Mouse (Mus musculus): ENCODE results near the gene Ptges. TPM values are rescaled to one million over a fixed set of nuclear protein-coding genes. Genes with fewer than 3 reads are reported as not detected.
A peak's percentile ranks its signal among the peaks of the same experiment; 100 is the strongest.
"Not testable (repeated sequence)": the region's sequence is repeated elsewhere in the genome, so short reads cannot be mapped to it uniquely, and the experiment has no call there.

Gene Ptges
- polyA plus RNA-seq, 1 experiment from 2014 or later: 6.9 TPM

DNA sequence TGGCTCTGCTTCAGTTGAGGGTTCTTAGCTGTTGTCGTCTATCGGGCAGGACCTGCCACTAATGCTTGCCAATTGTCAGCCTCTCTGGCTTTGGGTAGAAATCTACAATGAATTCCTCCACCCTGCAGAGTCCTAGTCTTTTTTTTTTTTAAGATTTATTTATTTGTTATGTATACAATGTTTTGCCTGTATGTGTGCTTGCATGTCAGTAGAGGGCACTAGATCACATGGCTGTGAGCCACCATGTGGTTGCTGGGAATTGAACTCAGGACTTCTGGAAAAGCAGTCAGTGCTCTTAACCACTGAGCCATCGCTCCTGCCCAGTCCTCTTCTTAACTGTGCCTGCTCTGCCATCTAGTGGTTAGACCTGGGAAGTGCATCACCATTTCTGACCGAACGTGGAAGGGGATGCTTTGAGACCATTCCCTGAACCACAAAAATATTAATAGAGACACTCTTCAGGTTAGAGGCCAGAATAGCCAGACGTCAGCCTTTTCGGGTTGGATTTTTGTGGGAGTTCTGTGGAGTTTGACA, 4.3 kb upstream of the Ptges start:
- H3K9me3 ChIP-seq (ENCODE audit: control insufficient read depth, low read length): no peaks in the 10 kb centered on the region
- H3K4me2 ChIP-seq (ENCODE audit: low read length): no peak overlapping the region
- no peak overlapping the region for H3K9ac ChIP-seq (ENCODE audit: low read depth, low read length)
- H3K27me3 ChIP-seq (replicated peaks; ENCODE audit: control insufficient read depth, insufficient read depth, low read length): no peaks in the 10 kb centered on the region
- peaks cover 4% of the 10 kb centered on the region for H3K4me1 ChIP-seq (ENCODE audit: control insufficient read depth, insufficient read depth, low read depth, low read length)
- WGBS: 24% methylated on average over 7 of the region's 7 CpGs
- H3K4me3 ChIP-seq (ENCODE audit: low read length): no peak overlapping the region
- no peaks in the 10 kb centered on the region for H3K36me3 ChIP-seq (ENCODE audit: control insufficient read depth, insufficient read depth, low read length)
- ATAC-seq: no peak
- H3K27ac ChIP-seq (ENCODE audit: low read depth, low read length): no peak overlapping the region

GRCm38 (mm10) chr2:30933032-30933431, 3.4 kb upstream of the Ptges start:
- 66% methylated on average over 6 of the region's 6 CpGs for WGBS
- Histone ChIP-seq H3K27me3 (replicated peaks; ENCODE audit: control insufficient read depth, insufficient read depth, low read length) (no peaks in the 10 kb centered on the region), H3K27ac (ENCODE audit: low read depth, low read length) (no peak overlapping the region), H3K4me1 (ENCODE audit: control insufficient read depth, insufficient read depth, low read depth, low read length) (peaks cover 4% of the 10 kb centered on the region), H3K4me2 (ENCODE audit: low read length) (no peak overlapping the region), H3K9ac (ENCODE audit: low read depth, low read length) (no peak overlapping the region), H3K9me3 (ENCODE audit: control insufficient read depth, low read length) (no peaks in the 10 kb centered on the region), H3K36me3 (ENCODE audit: control insufficient read depth, insufficient read depth, low read length) (no peaks in the 10 kb centered on the region), H3K4me3 (ENCODE audit: low read length) (no peak overlapping the region)
- no peak for ATAC-seq

GRCm38 (mm10) chr2:30931922-30932321, 2.3 kb upstream of the Ptges start:
- 85% methylated on average over 3 of the region's 3 CpGs for WGBS
- ATAC-seq: no peak
- H3K27me3 ChIP-seq (replicated peaks; ENCODE audit: control insufficient read depth, insufficient read depth, low read length): no peaks in the 10 kb centered on the region
- H3K27ac ChIP-seq (ENCODE audit: low read depth, low read length): no peak overlapping the region
- no peaks in the 10 kb centered on the region for H3K9me3 ChIP-seq (ENCODE audit: control insufficient read depth, low read length)
- H3K4me2 ChIP-seq (ENCODE audit: low read length): no peak overlapping the region
- no peak overlapping the region for H3K9ac ChIP-seq (ENCODE audit: low read depth, low read length)
- H3K4me3 ChIP-seq (ENCODE audit: low read length): no peak overlapping the region
- no peaks in the 10 kb centered on the region for H3K36me3 ChIP-seq (ENCODE audit: control insufficient read depth, insufficient read depth, low read length)
- H3K4me1 ChIP-seq (ENCODE audit: control insufficient read depth, insufficient read depth, low read depth, low read length): peaks cover 4% of the 10 kb centered on the region

GRCm38 (mm10) chr2:30930846-30931245, 1.2 kb upstream of the Ptges start:
- not testable (repeated sequence) for H3K9ac ChIP-seq (ENCODE audit: low read depth, low read length); H3K9me3 ChIP-seq (ENCODE audit: control insufficient read depth, low read length); H3K4me2 ChIP-seq (ENCODE audit: low read length); H3K27ac ChIP-seq (ENCODE audit: low read depth, low read length); H3K4me1 ChIP-seq (ENCODE audit: control insufficient read depth, insufficient read depth, low read depth, low read length); H3K4me3 ChIP-seq (ENCODE audit: low read length); H3K36me3 ChIP-seq (ENCODE audit: control insufficient read depth, insufficient read depth, low read length); ATAC-seq; H3K27me3 ChIP-seq (replicated peaks; ENCODE audit: control insufficient read depth, insufficient read depth, low read length)
- WGBS: 95% methylated on average over 2 of the region's 2 CpGs

DNA sequence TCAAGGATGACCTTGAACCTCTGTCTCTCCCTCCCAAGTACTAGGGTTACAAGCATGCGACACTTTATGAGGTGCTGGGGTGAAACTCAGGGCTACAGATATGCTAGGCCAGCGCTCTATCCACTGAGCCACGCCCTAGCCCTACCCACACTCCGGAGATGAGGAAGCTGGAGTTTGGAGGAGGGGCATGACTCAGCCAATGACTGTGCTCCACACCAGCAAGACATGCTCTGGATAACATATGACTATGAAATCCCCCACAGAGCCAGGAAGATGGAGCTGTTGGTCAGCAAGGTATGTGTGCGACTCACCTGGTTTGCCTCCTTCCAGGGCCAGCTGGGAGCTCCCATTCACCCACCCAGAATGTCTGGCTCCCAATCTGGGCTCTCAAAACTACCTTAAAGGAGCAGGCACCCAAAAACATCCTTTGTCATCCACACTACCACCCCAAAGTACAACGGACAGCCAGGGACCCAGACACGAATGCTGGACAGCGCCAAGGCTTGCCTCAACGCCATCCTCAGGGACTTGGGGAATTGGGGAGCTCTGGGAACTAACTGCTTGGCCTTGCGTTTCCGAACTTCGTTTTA, 675 bp downstream of the Ptges start:
- Histone ChIP-seq H3K36me3 (ENCODE audit: control insufficient read depth, insufficient read depth, low read length) (no peaks in the 10 kb centered on the region), H3K9me3 (ENCODE audit: control insufficient read depth, low read length) (no peaks in the 10 kb centered on the region), H3K27ac (ENCODE audit: low read depth, low read length) (peak overlapping the region; percentile 55; the same call in 1 of the 2 replicates), H3K27me3 (replicated peaks; ENCODE audit: control insufficient read depth, insufficient read depth, low read length) (no peaks in the 10 kb centered on the region), H3K9ac (ENCODE audit: low read depth, low read length) (peak overlapping the region; percentile 39; the same call in 1 of the 2 replicates), H3K4me2 (ENCODE audit: low read length) (peak overlapping the region; percentile 59), H3K4me3 (ENCODE audit: low read length) (peak overlapping the region; percentile 39), H3K4me1 (ENCODE audit: control insufficient read depth, insufficient read depth, low read depth, low read length) (peaks cover 4% of the 10 kb centered on the region)
- 32% methylated on average over 12 of the region's 12 CpGs for WGBS
- peak; percentile 49 for ATAC-seq

- peak overlapping the region; percentile 13; the same call in 1 of the 2 replicates for H3K4me2 ChIP-seq (ENCODE audit: low read length)
- H3K9ac ChIP-seq (ENCODE audit: low read depth, low read length): no peak overlapping the region
- peaks cover 4% of the 10 kb centered on the region for H3K4me1 ChIP-seq (ENCODE audit: control insufficient read depth, insufficient read depth, low read depth, low read length)
- H3K27me3 ChIP-seq (replicated peaks; ENCODE audit: control insufficient read depth, insufficient read depth, low read length): no peaks in the 10 kb centered on the region
- H3K4me3 ChIP-seq (ENCODE audit: low read length): no peak overlapping the region
- ATAC-seq: peak; percentile 63
- no peaks in the 10 kb centered on the region for H3K9me3 ChIP-seq (ENCODE audit: control insufficient read depth, low read length)
- no peaks in the 10 kb centered on the region for H3K36me3 ChIP-seq (ENCODE audit: control insufficient read depth, insufficient read depth, low read length)
- 25% methylated on average over 14 of the region's 14 CpGs for WGBS
- H3K27ac ChIP-seq (ENCODE audit: low read depth, low read length): peak overlapping the region; percentile 36
Measured at GRCm38 (mm10) chr2:30927844-30928628, 1.6 kb downstream of the Ptges start.

DNA sequence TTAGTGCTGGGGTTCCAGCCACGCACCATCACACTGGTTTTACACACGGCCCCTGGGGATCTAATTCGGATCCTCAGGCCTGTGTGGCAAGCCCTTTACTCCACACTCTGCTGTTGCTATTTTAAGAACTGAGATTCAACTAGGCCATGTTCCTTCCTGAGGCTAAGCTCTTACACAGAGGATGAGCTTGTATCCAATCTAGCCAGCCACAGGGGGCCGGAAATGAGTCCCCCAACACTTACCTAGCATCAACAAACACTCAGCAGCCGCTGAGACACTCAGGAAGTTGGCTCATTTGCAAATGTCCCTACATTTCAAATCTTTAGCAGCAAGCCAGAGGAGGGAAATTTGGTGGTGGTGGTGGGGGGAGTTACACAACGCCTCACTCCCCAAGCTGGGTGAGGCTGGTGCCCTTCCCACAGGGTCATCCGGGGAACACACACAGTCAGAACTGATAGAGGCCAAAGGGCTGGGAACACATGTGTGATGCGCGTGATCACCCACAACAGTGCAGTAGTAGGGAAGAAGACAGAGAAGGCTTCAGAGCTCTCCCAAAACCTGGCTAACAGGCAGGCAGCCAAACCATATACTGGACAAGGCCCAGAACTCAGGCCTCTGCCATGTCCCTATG, 2.4 kb downstream of the Ptges start:
- H3K4me2 ChIP-seq (ENCODE audit: low read length): no peak overlapping the region

GRCm38 (mm10) chr2:30926381-30926780, 3.3 kb downstream of the Ptges start:
- no peaks in the 10 kb centered on the region for H3K27me3 ChIP-seq (replicated peaks; ENCODE audit: control insufficient read depth, insufficient read depth, low read length)
- no peaks in the 10 kb centered on the region for H3K9me3 ChIP-seq (ENCODE audit: control insufficient read depth, low read length)
- ATAC-seq: no peak
- peaks cover 4% of the 10 kb centered on the region for H3K4me1 ChIP-seq (ENCODE audit: control insufficient read depth, insufficient read depth, low read depth, low read length)
- no peak overlapping the region; the same call in 1 of the 2 replicates for H3K27ac ChIP-seq (ENCODE audit: low read depth, low read length)
- 79% methylated on average over 4 of the region's 4 CpGs for WGBS
- no peak overlapping the region for H3K4me3 ChIP-seq (ENCODE audit: low read length)
- no peak overlapping the region for H3K9ac ChIP-seq (ENCODE audit: low read depth, low read length)
- H3K4me2 ChIP-seq (ENCODE audit: low read length): no peak overlapping the region
- H3K36me3 ChIP-seq (ENCODE audit: control insufficient read depth, insufficient read depth, low read length): no peaks in the 10 kb centered on the region

More for the DNA sequence above, 2.4 kb downstream of the Ptges start:
- no peak overlapping the region; the same call in 1 of the 2 replicates for H3K9ac ChIP-seq (ENCODE audit: low read depth, low read length)
- ATAC-seq: no peak
- 63% methylated on average over 9 of the region's 9 CpGs for WGBS
- H3K36me3 ChIP-seq (ENCODE audit: control insufficient read depth, insufficient read depth, low read length): no peaks in the 10 kb centered on the region
- H3K27ac ChIP-seq (ENCODE audit: low read depth, low read length): peak overlapping the region; percentile 61
- H3K4me3 ChIP-seq (ENCODE audit: low read length): no peak overlapping the region
- H3K27me3 ChIP-seq (replicated peaks; ENCODE audit: control insufficient read depth, insufficient read depth, low read length): no peaks in the 10 kb centered on the region
- no peaks in the 10 kb centered on the region for H3K9me3 ChIP-seq (ENCODE audit: control insufficient read depth, low read length)
- peaks cover 4% of the 10 kb centered on the region for H3K4me1 ChIP-seq (ENCODE audit: control insufficient read depth, insufficient read depth, low read depth, low read length)

DNA sequence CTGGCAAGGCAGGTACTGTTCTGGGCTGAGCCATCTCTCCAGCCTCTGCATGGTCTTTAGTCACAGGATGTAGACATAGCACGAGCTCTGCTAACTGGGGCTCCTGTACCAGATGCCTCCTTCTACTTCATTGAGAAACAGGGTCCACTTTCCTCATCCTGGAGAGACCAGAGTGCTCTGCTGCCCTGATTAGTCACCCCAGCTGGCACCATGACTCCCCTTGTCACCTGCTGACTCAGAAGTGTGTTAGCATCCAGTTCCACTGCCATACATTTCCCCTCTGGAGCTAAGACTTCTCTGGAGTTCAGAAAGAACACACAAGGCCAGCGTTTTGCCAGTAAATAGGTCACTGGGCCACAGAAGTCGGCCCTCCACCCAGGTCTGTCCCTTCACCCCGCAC, 4.5 kb downstream of the Ptges start:
- H3K27me3 ChIP-seq (replicated peaks; ENCODE audit: control insufficient read depth, insufficient read depth, low read length): no peaks in the 10 kb centered on the region
- H3K4me1 ChIP-seq (ENCODE audit: control insufficient read depth, insufficient read depth, low read depth, low read length): peaks cover 4% of the 10 kb centered on the region
- no peak overlapping the region for H3K4me2 ChIP-seq (ENCODE audit: low read length)
- no peak for ATAC-seq
- H3K9me3 ChIP-seq (ENCODE audit: control insufficient read depth, low read length): no peaks in the 10 kb centered on the region
- no peaks in the 10 kb centered on the region for H3K36me3 ChIP-seq (ENCODE audit: control insufficient read depth, insufficient read depth, low read length)
- no peak overlapping the region for H3K27ac ChIP-seq (ENCODE audit: low read depth, low read length)
- 84% methylated on average over 4 of the region's 4 CpGs for WGBS
- H3K9ac ChIP-seq (ENCODE audit: low read depth, low read length): no peak overlapping the region
- H3K4me3 ChIP-seq (ENCODE audit: low read length): no peak overlapping the region
